Mouse (Mus musculus) macrophage (primary cell): ENCODE results near the gene Utp3. TPM values are rescaled to one million over a fixed set of nuclear protein-coding genes. Genes with fewer than 3 reads are reported as not detected.
"Not testable (repeated sequence)": the region's sequence is repeated elsewhere in the genome, so short reads cannot be mapped to it uniquely, and the experiment has no call there.

Experiments used
- H3K27ac ChIP-seq: fragments of 350-480 bp; formaldehyde crosslinking; 2 replicates; pipeline ENCODE4 v1.9.0; 2021
- H3K36me3 ChIP-seq: fragments of 350-480 bp; formaldehyde crosslinking; 2 replicates; pipeline ENCODE4 v1.9.0; 2021; ENCODE audit errors: inconsistent target
- H3K4me3 ChIP-seq: fragments of 350-480 bp; formaldehyde crosslinking; 2 replicates; pipeline ENCODE4 v1.9.0; 2021; ENCODE audit errors: inconsistent target
- H3K79me2 ChIP-seq: fragments of 350-480 bp; formaldehyde crosslinking; 2 replicates; pipeline ENCODE4 v1.9.0; 2021; ENCODE audit errors: inconsistent target
- WGBS: methylation state at CpG from one replicate; pipeline ENCODE4 v1.1.7; 2026; ENCODE audit warnings: inconsistent platforms; ENCODE audit not compliant: missing documents; 5-methylcytosine and 5-hydroxymethylcytosine counted together
- polyA plus RNA-seq: library from polyadenylated mRNA; stranded (reverse); fragments of 250-400 nt; gene quantifications from 3 replicates; pipeline ENCODE4 v1.2.4, GENCODE M21; 2018; ENCODE audit warnings: inconsistent platforms
- total RNA-seq, 78 experiments: library from RNA; depleted of rRNA; stranded (reverse); fragments of 250-400 nt; gene quantifications; 1 replicate in 9 of 78; 2 replicates in 24 of 78; 3 replicates in 43 of 78; 4 replicates in 2 of 78; pipeline ENCODE4 v1.2.4; 2018; ENCODE audit warnings: inconsistent platforms in 56 of 78

Utp3 gene
- total RNA-seq (2018; cell fraction: chromatin; rRNA removed) = 10 to 100 TPM; 18.6 to 84.7 (median 44.4) TPM
- total RNA-seq (2018; cell fraction: cytosol; rRNA removed) = 10 to 100 TPM; 58.2 to 91.8 (median 75.7) TPM
- 100 to 1,000 TPM in 5 of 26 experiments, 10 to 100 TPM in 21; 31.6 to 119 (median 76.1) TPM for total RNA-seq (2018; cell fraction: nucleus; rRNA removed)
- polyA plus RNA-seq = 69.2 to 155 TPM (median 75.8 TPM) in 3 replicates

DNA sequence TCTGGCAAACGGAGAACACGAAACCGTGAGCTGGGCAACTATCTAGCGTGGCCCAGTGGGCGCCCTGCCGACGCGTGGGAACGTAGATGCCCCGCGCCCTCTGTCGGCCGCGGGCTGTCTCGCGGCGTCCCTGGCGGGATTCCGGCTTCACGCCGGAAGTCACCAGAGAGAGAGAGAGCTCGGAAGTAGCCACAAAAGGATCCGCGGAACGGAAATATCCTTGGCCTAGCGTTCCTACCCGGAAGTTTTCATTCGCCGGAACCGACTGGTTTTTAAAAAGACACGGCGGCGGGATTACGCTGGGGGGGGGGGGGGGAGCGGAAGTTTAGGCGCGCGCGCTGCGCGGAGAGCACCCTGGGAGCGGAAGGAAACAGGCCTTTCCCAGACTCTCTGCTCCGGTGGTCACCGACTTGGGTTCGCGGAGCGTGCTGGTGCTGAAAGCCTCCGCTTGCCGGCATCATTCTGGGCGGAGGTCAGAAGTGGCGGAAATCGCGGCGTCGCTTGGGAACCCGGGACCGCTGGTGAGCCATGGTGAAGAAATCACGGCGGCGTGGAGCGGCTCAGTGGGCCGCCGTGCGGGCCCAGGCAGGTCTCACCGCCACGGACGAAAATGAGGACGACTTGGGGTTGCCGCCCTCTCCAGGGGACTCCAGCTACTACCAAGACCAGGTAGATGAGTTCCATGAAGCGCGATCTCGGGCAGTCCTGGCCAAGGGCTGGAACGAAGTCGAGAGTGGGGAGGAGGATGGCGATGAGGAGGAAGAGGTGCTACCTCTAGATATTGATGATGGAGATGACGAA is at the start of gene Utp3:
Gene Utp3 (plus strand): TSS at position 377 of the 801 bp plus-strand sequence.
- Histone ChIP-seq H3K36me3 (no peaks in the 10 kb centered on the region), H3K79me2 (peaks cover 38% of the 10 kb centered on the region), H3K4me3 (peak within 1 kb of the TSS; percentile 94), H3K27ac (peak within 1 kb of the TSS; percentile 99)
- WGBS = 1% methylated on average over 62 of the region's 76 CpGs

- no peaks in the 10 kb centered on the region for H3K79me2 ChIP-seq
- no peak overlapping the region for H3K4me3 ChIP-seq
- 0% methylated on average over 1 of the region's 1 CpGs for whole genome bisulfite sequencing
- no peaks in the 10 kb centered on the region for H3K36me3 ChIP-seq
- H3K27ac ChIP-seq = peak overlapping the region; percentile 96
Measured at GRCm38 (mm10) chr5:88508555-88508954, 45.7 kb upstream of the Utp3 start.

- Histone ChIP-seq H3K79me2 (no peaks in the 10 kb centered on the region), H3K36me3 (no peaks in the 10 kb centered on the region), H3K27ac (peak overlapping the region; percentile 96), H3K4me3 (no peak overlapping the region)
- WGBS = 43% methylated on average over 1 of the region's 1 CpGs
Measured at GRCm38 (mm10) chr5:88508990-88509389, 45.3 kb upstream of the Utp3 start.

DNA sequence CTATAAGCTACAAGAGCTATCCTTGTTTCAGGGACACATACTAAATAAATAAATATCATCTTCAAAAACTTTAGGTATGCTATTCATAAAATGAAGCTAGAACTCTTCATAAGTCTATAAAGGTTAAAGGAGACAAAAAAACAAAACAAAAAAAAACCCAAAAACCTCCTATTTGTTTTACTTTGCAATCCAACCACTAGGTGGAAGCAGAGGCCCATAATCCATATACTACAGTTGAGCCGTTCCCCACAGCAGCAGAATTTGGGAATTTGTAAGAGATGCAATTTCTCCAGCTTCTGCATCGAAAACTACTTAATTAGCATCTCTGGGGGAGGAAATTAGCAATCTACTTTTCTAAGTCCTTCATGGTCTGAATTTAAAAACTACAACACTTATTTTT is 35.0 kb upstream of the Utp3 start:
- Histone ChIP-seq H3K4me3 (no peak overlapping the region), H3K79me2 (no peaks in the 10 kb centered on the region), H3K27ac (no peak overlapping the region), H3K36me3 (no peaks in the 10 kb centered on the region)
- WGBS = 4% methylated on average over 2 of the region's 2 CpGs

- H3K36me3 ChIP-seq = no peaks in the 10 kb centered on the region
- no peak within 1 kb of the TSS for H3K27ac ChIP-seq
- 81% methylated on average over 3 of the region's 3 CpGs for WGBS
- H3K4me3 ChIP-seq = no peak within 1 kb of the TSS
- no peaks in the 10 kb centered on the region for H3K79me2 ChIP-seq
Measured at GRCm38 (mm10) chr5:88527657-88528056, 26.6 kb upstream of the Utp3 start, which contains the start of gene Jchain. Gene Jchain, minus strand, starts transcription at chr5:88527891.

DNA sequence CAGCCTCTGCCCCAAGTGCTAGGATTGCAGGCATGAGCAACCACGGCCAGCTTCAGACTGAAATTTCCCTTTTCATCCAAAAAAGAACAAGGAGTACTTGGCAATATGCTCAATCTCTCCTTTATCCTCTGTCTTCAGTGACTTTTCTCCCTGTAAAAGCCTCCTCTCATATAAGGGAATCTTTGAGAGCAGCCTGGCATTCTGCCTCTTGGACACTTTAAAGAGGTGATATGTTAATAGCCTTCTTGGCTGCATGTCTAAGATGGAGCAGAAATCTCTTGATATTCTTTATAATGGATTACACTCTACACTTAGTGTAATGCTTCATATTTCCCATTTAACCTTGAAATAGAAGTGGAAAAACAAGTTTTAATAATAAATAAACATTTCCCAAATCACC is 23.4 kb upstream of the Utp3 start:
- WGBS = 71% methylated on average over 1 of the region's 1 CpGs
- H3K4me3 ChIP-seq = no peak overlapping the region
- no peaks in the 10 kb centered on the region for H3K36me3 ChIP-seq
- H3K27ac ChIP-seq = no peak overlapping the region
- no peaks in the 10 kb centered on the region for H3K79me2 ChIP-seq

DNA sequence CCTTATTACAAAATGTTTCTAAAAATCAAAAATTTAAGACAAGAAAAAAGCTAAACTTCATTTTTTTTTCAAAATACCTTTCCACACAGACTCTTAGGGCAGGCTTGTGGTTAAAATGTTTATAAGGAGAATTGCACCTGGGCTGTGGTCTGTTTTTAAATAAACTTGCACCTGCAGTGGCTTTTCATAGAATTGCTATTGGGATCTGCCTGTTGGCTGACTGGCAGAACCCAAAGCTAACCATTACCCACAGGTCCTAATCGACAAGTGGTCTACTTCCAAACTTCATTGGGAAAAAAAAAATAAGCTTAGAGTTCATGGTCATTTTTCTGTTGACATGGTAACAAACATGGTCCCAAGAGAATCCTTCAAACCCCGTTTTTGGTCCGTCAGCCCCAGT is 19.6 kb upstream of the Utp3 start:
- 78% methylated on average over 3 of the region's 3 CpGs for WGBS
- Histone ChIP-seq H3K79me2 (no peaks in the 10 kb centered on the region), H3K27ac (no peak overlapping the region), H3K4me3 (no peak overlapping the region), H3K36me3 (no peaks in the 10 kb centered on the region)

- H3K27ac ChIP-seq = no peak overlapping the region
- no peak overlapping the region for H3K4me3 ChIP-seq
- H3K36me3 ChIP-seq = no peaks in the 10 kb centered on the region
- no peaks in the 10 kb centered on the region for H3K79me2 ChIP-seq
Measured at GRCm38 (mm10) chr5:88540845-88541244, 13.4 kb upstream of the Utp3 start.

GRCm38 (mm10) chr5:88542651-88543282 is 11.5 kb upstream of the Utp3 start:
- H3K27ac ChIP-seq = no peak overlapping the region
- H3K36me3 ChIP-seq = no peaks in the 10 kb centered on the region
- H3K79me2 ChIP-seq = no peaks in the 10 kb centered on the region
- 63% methylated on average over 5 of the region's 5 CpGs for WGBS
- H3K4me3 ChIP-seq = no peak overlapping the region

- not testable (repeated sequence) for H3K79me2 ChIP-seq, H3K4me3 ChIP-seq, H3K36me3 ChIP-seq, H3K27ac ChIP-seq
- 91% methylated on average over 1 of the region's 1 CpGs for WGBS
Measured at GRCm38 (mm10) chr5:88544411-88544810, 9.9 kb upstream of the Utp3 start.

DNA sequence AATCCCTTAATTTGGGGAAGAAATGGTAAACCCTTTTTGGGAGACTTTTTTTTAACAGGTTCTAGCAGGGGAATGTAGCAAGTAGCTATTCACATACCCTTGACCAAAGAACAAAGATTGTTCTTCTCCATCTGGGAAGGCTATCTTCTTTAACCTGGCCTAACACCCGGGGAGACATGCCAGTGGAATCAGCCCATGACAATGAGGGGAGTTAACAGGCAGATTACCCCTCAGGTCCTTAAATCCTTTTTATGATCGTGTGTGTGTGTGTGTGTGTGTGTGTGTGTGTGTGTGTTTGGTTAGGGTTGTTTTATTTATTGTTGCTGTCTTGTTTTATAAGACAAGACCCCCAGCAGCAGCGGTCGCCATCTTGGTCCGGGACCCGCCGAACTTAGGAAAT is 8.7 kb upstream of the Utp3 start:
- Histone ChIP-seq H3K79me2 (no peaks in the 10 kb centered on the region), H3K4me3 (no peak overlapping the region), H3K36me3 (no peaks in the 10 kb centered on the region), H3K27ac (no peak overlapping the region)
- WGBS = 95% methylated on average over 2 of the region's 7 CpGs

DNA sequence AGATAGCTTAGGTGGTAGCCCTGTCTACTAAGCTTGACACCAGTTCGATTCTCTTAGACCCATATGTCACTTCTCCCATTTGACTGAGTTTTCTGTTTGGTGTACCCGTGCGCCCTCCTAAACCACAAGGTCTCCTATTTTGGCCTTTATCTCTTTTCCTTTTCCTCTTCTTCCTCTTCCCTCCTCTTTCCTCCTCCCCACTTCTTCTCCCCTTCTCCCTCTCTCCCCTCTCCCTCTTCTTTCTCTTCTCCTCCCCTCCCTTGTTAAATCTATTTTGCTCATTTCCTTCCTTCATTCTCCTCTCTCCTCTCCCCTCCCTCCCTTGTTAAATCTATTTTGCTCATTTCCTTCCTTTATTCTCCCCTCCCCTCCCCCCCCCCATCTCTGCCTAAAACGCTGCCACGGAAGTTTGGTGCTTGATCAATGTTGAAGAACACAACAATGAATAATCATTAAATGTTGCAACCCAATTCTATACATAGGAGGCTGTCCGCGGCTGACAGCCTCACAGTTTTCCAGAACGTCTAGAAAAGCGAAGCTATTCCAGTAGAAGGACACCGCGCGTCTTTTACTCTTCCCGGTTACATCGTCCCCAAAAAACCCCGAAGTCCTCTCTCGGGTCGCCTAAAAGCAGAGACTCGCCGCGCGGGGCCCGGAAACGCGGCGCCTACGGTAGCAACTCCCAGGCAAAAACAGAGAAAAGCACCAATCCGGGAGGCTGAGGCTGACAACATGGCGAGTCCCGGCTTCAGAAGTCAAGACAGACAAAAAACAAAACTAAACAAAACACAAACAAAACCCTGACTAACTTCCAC is 784 bp upstream of the Utp3 start:
- Histone ChIP-seq H3K4me3 (peak overlapping the region; percentile 76), H3K36me3 (no peaks in the 10 kb centered on the region), H3K27ac (peak overlapping the region; percentile 99), H3K79me2 (peaks cover 38% of the 10 kb centered on the region)
- 0% methylated on average over 25 of the region's 29 CpGs for WGBS

DNA sequence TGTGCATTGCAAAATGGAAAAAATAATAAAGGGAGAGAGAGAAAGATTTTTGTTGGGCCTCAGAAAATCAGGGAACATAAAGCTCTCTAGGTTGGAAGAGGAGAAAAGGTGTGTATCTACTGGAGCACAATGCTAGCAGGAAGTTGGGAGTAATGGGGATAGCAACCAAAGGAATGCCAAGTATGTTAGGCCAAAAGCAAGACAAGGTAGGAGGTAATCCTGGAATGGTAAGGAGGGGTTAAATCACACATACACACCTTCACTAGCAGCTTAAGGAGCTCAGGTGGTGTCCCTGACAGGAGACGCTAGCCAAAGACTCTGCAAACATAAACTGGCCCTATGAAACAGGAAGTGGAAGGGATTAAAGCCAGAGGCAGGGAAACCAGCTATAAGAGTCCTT is 4.7 kb downstream of the Utp3 start:
- H3K79me2 ChIP-seq = peaks cover 38% of the 10 kb centered on the region
- H3K27ac ChIP-seq = no peak overlapping the region
- 70% methylated on average over 1 of the region's 1 CpGs for WGBS
- no peaks in the 10 kb centered on the region for H3K36me3 ChIP-seq
- H3K4me3 ChIP-seq = no peak overlapping the region

GRCm38 (mm10) chr5:88561080-88561814 is 7.0 kb downstream of the Utp3 start:
- Histone ChIP-seq H3K27ac (no peak overlapping the region), H3K4me3 (no peak overlapping the region), H3K79me2 (peaks cover 25% of the 10 kb centered on the region), H3K36me3 (no peaks in the 10 kb centered on the region)
- 86% methylated on average over 9 of the region's 9 CpGs for WGBS
